12 mouse cellular contexts compared by ENCODE assay signal in the genomic region with DNA sequence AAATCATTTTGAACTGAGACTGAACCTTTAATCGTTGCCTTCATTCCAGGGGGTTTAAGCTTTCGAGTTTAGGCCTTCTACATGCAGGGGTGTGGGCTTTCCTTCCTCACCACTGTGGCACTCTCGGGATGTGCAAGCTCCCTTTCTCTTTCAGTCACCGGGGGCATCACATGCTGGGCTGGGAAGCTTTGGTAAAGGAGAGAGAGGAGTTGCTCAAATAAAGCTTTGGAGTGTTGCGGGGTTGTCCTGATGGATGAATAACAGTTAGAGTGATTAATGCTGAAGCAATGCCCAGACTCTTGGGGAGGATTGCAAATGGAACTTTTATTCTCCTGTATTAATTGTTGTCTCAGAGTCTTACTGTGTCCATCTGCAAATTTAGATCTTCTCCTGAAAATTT.
"Had no signal": no experiment of that assay in that cellular context is flagged by ENCODE, and none has a peak within 500 bp of the region (broad histone marks: within the 10 kb centered on the region; RNA-seq: fewer than 3 reads in every experiment).

No protein-coding gene starts in this region.

- DNase-seq: liver, postnatal 0 days; lung, adult 2 months; lung, postnatal 14 days; lung, postnatal 36 days; midbrain, embryonic 14.5 days; right cerebral cortex, adult 18-20 months; right cerebral cortex, postnatal 25 days; right cerebral cortex, postnatal 4 days; spleen, adult 18-20 months; thymus, adult 18-20 months; thymus, postnatal 14 days; thymus, postnatal 36 days had no signal
